Mouse (Mus musculus) heart, adult 11 months (tissue): ENCODE results near the gene Btbd11.
A peak's percentile ranks its signal among the peaks of the same experiment; 100 is the strongest.
"Not testable (repeated sequence)": the region's sequence is repeated elsewhere in the genome, so short reads cannot be mapped to it uniquely, and the experiment has no call there.

ENCODE experiments used
- DNase-seq: peaks from one replicate; pipeline ENCODE4 v3.0.0; 2022

Gene Btbd11

DNA sequence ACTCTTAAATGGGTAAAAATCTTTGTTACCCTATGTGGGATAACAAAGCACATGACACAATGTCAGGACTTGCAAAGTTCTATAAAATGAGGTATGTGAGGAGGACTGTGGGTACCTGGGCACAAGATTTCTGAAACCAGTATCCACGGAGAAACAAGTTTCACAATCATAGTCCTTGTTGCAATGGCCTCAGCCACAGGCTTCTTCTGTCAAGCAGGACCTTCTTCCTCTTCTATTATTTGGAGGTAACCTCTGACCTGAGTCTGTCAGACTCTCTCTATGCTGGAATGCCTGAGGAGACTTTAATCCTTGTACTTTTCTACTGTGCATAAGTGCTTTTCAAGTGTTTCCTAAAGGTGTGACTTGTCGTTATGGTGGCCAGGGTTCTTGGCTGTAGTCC lies 307.8 kb downstream of the Btbd11 start:
- peak; percentile 6 for DNase-seq

DNA sequence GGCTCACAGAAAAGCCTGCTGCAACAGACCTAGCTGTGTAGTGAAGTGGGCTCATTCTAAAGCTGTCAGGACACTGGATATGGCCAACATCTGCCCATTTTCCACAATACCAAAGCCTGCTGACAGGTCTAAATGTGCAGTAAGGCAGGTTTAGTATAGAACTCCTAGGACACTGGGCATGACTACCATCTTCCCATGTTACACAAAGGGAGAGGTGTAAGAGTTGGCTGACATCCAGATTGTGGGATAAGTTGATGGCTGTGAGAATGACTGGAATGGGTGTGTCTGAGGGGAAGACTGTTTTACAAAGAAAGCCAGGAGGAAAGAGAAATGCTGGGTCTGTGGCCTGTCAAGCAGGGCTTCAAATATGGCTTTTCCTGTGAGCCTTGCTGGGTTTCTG lies 313.1 kb downstream of the Btbd11 start:
- DNase-seq: peak; percentile 60

DNA sequence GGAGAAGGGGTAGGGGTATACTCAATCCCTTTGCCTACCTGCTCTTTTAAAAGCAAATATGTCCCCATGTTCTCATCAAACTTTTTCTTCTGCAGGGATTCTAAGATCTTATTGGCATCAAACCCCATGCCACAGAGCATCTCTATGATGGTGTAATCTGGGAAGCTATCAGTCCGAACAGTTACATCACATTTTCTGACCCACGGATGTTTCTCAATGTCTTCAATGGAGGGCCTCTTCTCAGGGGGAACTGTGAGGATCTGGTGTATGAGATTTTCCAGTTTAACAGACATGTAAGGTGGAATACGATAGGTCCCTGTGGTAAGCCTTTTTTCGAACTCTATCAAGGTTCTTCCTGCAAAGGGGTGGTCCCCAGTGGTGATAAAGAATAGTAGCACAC lies 323.2 kb downstream of the Btbd11 start:
- DNase-seq: not testable (repeated sequence)
